Mouse (Mus musculus): ENCODE data around the gene Selenof. TPM values are rescaled to one million over a fixed set of nuclear protein-coding genes. Genes with fewer than 3 reads are reported as not detected.

The Selenof gene
- total RNA-seq, 2 experiments from 2014 or later = 248 to 253 TPM

DNA sequence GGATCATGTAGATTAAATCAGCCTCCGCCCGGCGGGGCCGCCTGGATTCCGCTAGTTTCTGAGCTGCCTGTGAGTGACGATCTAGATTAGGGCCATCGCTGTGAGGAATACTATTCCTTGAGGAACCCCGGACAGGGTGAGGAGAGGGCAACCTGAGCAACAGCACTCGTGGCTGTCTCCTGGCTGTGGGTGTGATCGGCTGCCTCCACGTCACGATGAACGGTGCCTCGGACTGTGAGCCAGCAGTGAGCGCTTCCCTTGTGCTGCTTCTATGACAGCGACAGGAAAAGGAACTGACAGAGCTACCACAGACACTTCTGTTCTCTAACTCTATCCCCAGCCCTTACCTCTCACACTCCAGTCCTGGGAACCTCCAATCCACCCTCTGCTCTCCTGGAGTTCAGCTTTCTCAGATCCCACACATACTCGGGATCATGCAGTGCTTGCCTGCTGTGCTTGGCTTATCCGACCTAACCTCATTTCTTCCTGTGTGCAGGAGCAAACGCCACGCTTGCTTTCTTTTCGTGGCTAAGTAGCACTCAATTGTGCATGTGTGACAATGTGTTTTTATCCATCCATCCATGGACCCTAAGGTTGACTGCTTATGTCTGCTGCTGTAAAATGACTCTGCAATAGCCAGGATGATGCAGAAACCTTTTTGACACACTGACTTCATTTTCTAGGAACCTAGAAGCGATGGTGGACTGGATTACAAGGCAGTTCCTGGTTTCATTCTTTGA is 8.4 kb upstream of the Selenof start:
- intact Hi-C loops (cut with DNase I) = loop anchor here (10.0 kb wide), 1 partner anchor 107 kb away; no protein-coding TSS in a partner anchor
- DNase-seq = no peak

GRCm38 (mm10) chr3:144563916-144564315 is 6.2 kb upstream of the Selenof start:
- intact Hi-C loops (cut with DNase I) = loop anchor here (10.0 kb wide), 1 partner anchor 109 kb away; no protein-coding TSS in a partner anchor
- DNase-seq = no peak

- intact Hi-C loops (cut with DNase I) = loop anchor here (10.0 kb wide), 1 partner anchor 110 kb away; no protein-coding TSS in a partner anchor
- no peak for DNase-seq
These were observed 4.9 kb upstream of the Selenof start for GRCm38 (mm10) chr3:144565212-144565611.

DNA sequence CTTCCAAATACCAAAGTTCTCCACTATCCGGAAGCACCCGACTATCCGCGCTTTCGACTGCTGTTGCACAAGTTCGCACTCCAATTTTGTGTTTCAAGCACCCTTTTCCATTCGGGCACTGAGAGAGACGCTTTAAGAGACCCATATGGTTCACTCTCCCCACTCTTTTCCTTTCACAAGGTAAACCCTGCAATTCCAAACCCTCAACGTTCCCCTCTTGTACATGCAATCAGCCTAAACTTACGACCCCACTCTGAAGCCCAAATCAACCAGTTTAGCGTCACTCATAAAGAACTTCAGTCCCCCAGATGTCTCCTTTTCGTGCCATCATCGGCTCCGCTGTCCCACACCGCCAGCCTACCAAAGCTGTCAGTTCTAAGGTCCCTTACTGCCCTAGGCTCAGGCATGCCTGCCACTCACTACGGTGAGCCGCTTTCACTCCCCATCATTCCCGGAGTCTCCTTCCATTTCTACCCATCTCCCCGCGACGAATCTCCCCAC is 1.2 kb upstream of the Selenof start:
- intact Hi-C loops (cut with DNase I) = loop anchor here (10.0 kb wide), 1 partner anchor 114 kb away; no protein-coding TSS in a partner anchor
- no peak for DNase-seq

DNA sequence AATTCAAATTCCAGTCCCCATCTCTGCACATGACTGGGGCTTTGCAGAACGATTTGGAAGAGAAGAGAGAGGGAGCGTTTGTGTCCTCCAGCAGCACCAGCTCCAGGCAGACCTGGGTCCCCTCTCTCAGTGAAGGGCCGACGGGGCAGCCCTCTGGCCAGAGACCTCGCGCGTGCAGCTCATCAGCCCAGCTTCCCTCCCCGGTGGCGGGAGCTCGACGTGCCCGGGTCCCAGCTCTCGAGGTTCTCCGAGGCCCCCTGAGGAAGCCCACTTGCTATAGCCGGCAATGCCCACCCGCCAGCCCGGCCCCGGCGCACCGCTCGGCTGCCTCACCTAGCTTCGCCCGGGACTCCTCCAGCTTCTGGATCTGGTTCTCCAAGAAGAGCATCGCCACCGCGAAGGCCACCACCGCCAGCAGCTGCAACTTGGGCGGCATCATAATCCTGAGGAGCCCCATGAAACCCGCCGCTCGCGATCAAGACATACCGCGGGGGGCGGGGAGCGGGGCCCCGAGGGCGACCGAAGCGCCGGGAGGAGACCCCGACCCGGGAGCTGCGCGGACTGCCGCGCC is 618 bp upstream of the Selenof start:
- no peak for DNase-seq
- intact Hi-C loops (cut with DNase I) = loop anchor here (10.0 kb wide), 1 partner anchor 115 kb away; no protein-coding TSS in a partner anchor

DNA sequence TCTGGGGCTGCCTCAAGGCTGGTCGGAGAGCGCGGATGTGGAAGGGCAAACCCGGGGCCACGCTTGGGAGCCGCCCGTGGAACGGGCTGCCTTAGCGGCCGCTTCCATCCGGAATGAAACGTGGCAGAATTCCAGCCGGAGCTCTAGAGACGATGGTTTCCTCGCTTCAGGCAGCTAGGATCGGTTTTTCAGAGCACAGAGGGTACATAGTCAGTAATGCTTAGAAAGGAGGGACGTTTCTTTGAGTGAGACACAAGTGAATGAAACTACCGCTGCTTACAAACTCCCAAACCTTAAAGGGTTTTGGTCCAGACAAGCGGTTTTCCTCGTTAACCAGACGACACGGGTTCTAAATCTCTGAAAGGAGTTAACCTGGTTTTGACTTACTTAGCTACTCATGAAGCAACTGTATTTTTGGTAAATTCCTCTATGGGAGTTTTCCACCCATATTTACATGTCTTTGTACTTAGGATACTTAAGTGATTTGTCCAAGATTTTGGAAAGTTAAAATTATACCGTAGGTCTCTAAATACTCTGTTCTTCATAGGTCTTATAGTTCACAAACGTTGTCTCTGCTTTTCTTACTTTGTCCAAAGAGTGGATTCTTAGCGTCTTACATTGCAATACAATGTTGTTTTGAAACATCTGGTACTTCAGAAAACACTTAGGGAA is 848 bp downstream of the Selenof start:
- intact Hi-C loops (cut with DNase I) = no loop called here
- no peak for DNase-seq

- intact Hi-C loops (cut with DNase I) = no loop called here
These were observed 4.2 kb downstream of the Selenof start for GRCm38 (mm10) chr3:144574256-144574655.

GRCm38 (mm10) chr3:144577366-144578340 is 7.5 kb downstream of the Selenof start:
- intact Hi-C loops (cut with DNase I) = no loop called here
- DNase-seq = no peak

More at GRCm38 (mm10) chr3:144574256-144574655, 4.2 kb downstream of the Selenof start:
- DNase-seq = no peak

- no peak for DNase-seq
- intact Hi-C loops (cut with DNase I) = no loop called here
These were observed 8.8 kb downstream of the Selenof start for GRCm38 (mm10) chr3:144578921-144579320.

- intact Hi-C loops (cut with DNase I) = no loop called here
- DNase-seq = no peak
These were observed 9.7 kb downstream of the Selenof start for GRCm38 (mm10) chr3:144579796-144580195.

DNA sequence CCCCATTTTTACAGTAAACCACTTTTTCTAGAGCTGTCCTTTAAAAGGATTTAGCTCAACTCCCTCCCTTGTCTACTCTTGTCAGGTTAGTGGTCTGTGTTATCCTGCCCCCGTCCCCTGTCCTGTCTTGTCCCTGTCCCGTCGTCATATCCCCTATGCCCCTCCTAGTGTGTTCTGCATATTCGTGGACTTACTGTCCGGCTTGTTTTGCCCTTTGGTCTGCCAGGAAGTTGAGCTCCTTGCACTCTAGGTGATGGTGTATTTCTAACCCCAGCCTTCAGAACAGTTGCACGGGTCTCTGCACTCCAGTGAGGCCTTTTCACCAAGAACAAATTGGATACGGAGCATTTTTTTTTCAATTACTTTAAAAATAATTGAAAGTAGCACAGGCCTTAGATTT is 10.2 kb downstream of the Selenof start:
- intact Hi-C loops (cut with DNase I) = no loop called here
- no peak for DNase-seq

- intact Hi-C loops (cut with DNase I) = no loop called here
- no peak for DNase-seq
These were observed 11.7 kb downstream of the Selenof start for GRCm38 (mm10) chr3:144581842-144582241.

DNA sequence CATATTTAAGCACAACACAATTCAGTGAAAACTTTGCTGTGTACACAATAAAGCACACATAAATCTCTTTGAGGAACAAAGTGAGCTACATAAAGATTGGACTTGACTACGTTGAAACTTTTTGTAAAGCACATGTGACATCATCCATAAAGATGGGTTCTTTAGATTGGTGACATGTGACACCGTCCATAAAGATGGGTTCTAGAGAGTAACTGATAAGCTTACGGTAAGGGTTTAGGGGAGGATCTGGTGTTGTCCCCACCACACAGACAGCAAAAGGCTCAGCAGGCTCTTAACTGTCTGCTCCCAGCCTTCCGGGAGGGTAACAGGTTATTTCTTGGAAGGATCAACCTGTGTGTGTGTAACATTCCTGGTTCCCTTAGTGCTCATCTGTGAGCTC is 12.2 kb downstream of the Selenof start:
- no peak for DNase-seq
- intact Hi-C loops (cut with DNase I) = no loop called here

DNA sequence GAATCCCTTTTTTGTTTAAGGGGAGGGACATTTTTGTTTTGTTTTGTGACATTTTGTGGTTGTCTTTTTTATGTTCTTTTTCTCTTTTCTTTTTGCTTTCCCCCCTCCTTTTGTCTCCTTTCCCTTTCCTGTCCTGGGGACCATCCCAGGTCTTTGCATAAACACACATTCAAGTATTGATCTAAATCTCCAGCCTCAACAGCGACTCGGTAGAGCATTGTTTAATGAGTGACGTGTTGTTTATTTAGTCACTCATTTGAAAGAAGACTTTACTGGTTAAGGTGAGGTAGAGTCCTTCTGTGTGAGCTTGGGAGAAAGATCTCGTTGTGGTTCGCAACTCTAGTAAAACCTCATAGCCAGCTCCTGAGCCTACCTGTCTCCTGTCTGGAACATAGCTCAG is 13.7 kb downstream of the Selenof start:
- intact Hi-C loops (cut with DNase I) = no loop called here
- no peak for DNase-seq

DNA sequence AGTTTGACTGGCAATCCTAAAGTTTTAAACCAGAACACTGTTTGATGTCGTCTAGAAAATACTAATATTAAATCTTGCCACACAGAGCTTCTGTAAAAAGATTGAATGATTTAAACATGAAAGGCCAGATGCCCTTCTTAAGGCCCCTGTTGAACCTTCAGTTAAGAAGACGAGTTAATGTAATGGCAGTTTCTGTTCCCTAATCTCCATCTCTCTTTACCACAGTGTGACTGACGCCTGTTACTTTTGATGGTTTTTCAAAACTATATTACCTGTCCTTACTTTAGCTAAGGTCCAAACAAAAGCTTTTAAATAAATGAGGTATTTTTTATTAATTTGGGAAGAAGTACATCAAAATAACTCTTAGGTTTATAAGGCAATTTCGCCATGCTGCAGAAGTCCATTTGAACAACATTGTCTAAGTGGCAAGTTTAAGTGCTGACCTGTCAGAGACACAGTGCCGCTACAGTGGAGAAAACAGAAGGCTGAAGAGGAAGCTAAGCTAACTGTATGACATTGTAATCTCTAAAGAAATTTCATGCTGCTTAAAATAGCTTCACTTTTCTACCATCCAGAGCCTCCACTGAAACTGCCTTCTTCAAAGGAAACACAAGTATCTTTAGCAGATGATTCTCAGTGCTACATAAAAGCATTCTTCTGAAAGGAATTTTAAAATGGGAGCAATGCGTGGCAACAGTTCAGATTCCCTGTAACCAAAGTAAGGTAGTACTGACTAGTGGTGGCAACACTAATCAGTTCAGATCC is 14.9 kb downstream of the Selenof start:
- intact Hi-C loops (cut with DNase I) = no loop called here

DNA sequence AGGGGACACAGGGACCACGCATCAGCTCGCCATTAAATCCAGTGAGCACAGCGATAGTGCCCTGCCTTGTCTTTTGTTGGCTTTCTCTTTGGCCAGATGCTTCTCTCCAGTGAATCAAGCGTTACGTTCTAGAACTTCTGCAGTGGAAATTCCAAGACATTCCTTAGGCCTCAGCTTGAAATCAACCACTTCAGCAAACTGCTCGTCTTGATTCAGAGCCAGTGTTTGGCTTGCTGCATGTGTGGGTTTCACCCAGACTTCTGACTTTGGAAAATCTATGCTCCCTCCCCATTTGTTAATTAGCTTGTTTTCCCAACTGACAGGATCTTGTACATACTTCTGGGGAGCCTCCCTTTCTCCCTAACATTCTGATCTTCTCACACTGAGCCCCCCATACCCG is 16.6 kb downstream of the Selenof start:
- intact Hi-C loops (cut with DNase I) = no loop called here
- no peak for DNase-seq

More for the DNA sequence above, 14.9 kb downstream of the Selenof start:
- no peak for DNase-seq

DNA sequence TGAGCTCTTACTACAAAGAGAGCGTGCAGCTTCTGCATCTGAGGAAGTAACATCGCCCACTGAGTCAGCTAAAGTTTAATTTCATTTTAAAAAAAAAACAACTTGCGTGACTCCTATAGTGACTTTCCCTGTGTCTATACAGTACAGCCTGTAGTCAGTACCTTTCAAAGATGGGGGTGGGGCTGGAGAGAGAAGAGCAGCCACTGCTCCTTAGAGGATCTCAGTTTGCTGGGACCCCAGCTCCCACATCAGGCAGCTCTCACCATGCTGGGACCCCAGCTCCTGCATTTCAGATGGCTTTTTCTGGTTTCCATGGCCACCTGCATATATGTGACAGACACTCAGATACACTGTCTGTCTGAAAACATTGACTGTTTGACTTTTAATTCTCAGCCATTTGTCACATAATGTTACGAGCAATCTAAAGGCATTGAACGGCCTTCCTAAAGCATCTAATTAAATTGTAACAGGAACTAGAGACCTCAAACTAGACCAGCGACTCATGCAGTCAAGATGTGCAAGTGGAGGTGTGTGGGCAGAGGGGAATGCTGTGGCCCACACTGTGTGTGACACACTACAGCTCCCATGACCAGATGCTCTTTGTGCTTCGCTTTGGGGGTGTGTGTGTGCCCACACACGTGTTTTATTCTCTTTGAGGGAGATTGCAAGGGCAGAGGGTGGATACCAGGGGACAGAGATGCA is 19.2 kb downstream of the Selenof start:
- no peak for DNase-seq
- intact Hi-C loops (cut with DNase I) = no loop called here

- intact Hi-C loops (cut with DNase I) = no loop called here
These were observed 23.1 kb downstream of the Selenof start for GRCm38 (mm10) chr3:144592992-144593785.

More at GRCm38 (mm10) chr3:144592992-144593785, 23.1 kb downstream of the Selenof start:
- no peak for DNase-seq
